Mouse (Mus musculus): Measurements from ENCODE around the gene Map3k12.

DNA sequence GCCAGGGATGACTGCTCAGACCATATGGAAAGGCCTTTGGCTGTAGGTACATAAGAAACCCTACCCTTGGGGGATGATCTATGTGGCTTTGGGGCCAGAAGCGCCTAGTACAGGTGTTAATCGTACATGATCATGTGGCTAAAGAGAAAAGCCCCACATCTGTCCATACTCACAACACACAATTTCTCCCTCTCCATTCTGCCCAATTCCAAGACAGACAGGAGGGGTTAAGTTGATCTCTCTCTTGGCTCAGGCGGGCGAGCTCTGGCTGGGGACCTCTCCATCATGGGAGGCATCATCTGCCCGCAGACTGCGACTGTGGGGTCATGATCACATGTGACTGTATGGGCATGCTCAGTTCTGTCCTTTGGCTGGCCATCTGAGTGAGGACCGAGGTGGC lies 17.1 kb upstream of the Map3k12 start:
- no peak for TF ChIP-seq CTCF (IDR thresholded peaks at IDR 0.05; ENCODE audit: extremely low read depth, insufficient read length, insufficient replicate concordance, low read depth, low read length)
- no peak for TF ChIP-seq POLR2A (IDR thresholded peaks at IDR 0.05; ENCODE audit: low read depth, low read length)

All from small intestine, adult 2 months (tissue).